Mouse (Mus musculus): ENCODE measurements around the gene Fdps. TPM values are rescaled to one million over a fixed set of nuclear protein-coding genes. Genes with fewer than 3 reads are reported as not detected.
A peak's percentile ranks its signal among the peaks of the same experiment; 100 is the strongest.
"Not testable (repeated sequence)": the region's sequence is repeated elsewhere in the genome, so short reads cannot be mapped to it uniquely, and the experiment has no call there.

Gene Fdps
- polyA plus RNA-seq, 1 experiment from 2014 or later = 180 TPM

DNA sequence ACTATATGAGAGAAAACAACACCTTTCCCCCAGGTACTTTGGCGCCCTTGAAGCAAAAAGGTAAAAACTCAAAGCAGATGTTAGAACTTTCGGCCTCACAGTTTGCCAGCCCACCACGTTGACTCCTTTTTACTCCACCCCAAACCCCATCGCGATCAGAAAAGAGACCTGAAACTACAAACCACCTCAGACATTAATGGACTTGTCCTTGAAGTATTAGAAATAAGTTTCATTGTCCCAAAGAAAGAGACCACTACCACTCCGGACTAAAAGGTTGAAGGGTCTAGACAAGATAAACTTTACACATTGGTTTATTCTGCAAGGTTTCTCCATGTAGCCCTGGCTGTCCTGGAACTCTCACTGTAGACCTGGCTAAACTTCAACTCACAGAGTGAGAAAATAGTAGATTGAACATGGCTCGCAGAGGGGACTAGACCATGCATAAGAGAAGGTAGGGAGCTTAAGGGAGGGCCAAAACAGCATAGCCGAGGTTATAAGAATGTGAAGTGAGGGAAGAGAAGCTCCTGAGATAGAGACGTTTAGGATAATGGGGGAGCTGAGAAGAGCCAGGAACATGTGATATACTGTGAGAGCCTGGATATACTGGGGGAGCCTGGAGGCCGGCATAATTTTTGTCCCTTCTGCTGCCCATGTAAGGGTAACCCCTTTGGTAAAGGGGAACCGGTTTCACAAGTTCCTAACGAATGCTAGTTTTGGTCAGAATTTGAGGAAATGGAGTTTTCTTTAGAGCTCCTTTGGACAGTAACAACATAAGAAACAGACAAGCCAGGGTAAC, 934 bp upstream of the Fdps start:
- DNase-seq (ENCODE audit: low spot score) = no peak

DNA sequence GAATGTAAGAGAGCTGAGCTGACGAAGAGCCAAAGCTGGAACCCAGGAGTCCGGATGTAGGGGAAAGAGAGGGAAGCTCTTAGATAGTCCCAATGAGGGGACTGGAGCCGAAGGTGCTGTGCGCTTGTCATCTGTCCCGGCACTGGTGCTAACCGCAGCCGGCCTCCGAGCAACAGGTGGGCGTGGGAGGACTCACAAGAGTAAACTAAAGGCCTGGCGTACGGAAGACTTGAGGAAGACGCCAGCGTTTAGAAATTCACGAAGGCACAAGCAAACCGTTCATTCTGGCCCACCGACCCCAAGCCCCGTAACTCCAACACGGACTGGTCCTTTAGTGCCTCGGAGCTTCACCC, 324 bp downstream of the Fdps start:
- no peak for DNase-seq (ENCODE audit: low spot score)

DNA sequence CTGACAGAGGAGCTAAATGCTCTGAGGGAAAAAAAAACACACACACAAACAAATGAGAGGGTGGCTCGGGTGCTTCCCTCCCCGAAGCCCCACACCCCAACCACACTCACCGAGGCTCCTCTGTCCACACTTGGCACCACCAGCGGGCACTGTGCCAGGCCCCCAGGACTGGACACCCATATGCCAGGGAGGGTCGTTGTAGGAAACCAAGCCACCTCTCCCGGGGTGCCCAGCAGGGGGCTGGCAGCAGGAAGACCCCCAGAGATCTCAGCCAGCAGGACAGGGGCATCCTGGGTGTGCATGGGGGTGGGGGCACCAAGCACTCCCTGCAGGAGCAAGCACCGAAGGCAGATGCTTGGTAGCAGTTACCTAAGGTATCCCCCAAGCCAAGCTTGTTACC, 948 bp downstream of the Fdps start, which contains the start of gene Gm43738:
Gene Gm43738, minus strand, starts transcription at position 289 of the 400 bp plus-strand sequence.
- no peak for DNase-seq (ENCODE audit: low spot score)

DNA sequence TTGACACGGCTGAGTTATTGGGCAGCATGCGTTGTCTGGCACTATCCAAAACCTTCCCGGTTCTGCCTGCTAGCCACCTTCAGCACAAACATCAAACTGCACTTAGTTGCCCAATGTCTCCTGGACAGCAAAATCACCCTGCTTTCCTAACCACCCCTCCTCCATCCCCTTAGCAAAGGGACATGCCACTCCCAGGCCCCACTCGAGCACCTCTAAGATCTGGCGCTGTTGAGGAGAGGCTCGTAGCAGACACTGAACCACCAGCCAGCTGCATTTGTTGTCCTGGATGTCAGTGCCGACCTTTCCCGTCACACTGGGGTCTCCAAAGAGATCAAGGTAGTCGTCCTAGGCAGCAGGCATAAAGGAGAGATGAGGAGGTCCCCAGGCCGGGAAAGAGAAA, 7.7 kb downstream of the Fdps start:
- no peak for DNase-seq (ENCODE audit: low spot score)

DNA sequence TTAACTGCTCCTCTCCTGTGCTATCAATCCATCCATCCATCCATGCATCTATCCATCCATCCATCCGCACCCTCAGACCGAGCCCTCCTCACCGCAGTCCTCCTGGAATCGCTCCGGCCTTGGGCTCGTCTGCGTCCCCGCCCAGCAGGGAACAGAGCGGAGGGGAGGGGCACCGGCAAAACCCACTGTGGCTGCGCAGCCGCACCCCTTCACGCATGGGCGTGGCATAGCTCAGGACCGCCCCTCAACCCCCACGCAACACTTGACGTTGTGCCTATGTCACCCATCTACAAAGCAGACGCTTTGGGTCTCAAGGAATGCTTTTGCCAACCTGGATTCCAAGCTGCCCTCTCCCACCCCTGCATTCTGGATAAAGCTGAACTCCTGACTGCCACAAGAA, 8.6 kb downstream of the Fdps start, which contains the start of gene Rusc1:
Gene Rusc1, minus strand, starts transcription at position 137 of the 400 bp plus-strand sequence.
- peak; percentile 42 for DNase-seq (ENCODE audit: low spot score)

DNA sequence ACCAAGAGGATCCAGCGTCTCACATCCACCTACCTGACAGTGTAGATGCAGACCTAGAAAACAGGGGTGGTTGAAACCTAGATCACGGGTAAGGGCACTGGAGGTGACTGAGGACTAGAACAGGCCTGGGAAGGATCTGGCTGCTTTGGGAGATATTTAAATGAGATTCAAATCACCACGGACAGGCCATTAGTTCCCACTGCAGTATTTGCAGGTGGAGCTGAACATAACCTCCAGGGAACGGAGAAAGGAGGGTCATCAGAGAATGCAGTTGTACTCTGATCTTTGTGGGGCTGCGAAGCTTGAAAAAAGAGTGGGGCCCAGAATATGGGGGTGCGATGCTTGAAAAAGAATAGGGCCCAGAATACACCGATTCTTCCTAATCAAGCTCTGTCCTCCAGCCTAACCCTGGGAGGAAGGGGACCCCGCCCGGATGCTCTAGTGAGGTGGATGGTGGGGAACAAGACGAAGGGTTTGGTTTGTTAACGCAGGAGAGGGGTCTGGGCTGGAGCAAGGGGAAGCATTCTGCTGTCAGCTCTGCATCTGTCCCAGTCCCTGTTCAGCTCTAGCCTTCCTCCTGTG, 9.2 kb downstream of the Fdps start:
- DNase-seq (ENCODE audit: low spot score) = no peak

DNA sequence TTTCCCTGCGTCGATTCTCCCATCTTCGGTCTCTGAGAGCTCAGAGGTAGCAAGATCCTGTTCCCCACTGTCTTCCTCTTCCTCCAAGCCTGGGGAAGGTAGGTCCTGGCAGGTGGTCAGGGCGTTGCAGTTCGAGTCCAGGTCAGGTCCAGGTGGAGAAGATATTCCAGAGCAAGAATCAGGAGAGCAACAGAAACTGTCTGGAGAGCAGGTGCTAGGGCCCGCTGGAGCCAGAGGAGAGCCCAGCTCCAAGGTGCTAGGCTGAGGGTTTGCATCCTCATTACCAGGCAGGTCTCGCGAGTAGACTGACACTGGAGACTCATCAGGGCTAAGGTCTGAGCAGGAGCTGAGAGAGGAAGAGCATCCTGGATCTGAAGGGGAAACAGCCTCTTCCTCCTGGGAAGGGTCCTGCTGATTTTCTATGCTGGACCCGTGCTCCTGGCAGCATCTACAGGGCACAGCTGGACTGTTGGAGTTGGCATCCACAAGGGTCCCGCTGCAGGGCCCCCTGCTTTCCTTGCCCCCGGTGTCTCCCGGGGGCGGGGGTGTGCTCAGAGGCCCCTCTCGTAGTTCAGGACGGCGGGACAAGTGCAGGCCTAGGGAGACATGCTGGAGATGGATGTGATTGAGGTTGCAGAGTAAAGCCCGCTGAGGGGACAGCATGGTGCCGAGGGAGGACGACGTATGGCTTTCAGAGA, 9.8 kb downstream of the Fdps start:
- no peak for DNase-seq (ENCODE audit: low spot score)

DNA sequence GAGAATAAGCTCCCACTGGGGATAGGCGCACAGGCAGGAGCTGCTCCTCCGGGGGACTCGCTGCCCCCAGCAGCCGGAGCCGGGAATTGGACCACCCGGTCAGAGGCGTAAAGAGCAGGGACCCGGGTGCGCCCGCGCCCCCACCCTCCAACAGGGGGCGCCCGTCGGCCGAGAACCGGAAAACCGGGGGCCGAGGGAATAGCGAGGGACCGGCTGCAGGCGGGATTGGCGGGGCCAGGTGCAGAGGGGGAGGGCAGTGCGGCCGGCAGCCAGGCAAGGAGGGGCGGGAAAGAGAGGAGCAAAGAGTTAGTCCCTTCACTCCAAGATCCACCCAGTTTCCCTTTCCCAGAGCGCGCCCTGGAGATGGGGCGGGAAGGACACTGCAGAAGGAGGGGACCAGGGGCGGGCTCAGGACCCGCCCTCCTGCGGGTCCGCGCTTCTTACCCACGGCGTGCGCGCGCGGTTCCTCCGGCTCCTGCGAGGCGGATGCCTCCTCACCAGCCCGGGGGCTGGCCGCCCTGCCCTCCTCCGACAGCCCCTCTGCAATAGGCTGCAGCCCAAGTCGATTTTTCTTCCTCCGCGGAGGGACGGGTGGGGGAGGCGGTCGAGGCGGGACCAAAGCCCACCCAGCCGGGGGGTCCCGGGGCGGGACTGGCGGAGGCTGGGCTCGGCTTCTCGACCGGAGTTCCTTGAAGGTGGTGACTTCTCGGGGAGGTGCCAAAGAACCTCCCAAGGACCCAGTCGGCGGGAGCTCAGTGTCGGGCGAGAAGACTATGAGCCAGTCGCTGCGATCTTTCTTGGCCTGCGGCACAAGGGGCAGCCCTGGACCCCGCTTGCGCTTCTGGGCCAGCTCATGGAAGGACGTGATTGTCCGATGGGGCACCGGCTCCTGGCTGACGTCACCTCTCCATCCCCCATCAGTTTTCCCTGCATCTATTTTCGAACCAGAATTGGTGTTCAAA, 10.8 kb downstream of the Fdps start:
- DNase-seq (ENCODE audit: low spot score) = peak; percentile 80

DNA sequence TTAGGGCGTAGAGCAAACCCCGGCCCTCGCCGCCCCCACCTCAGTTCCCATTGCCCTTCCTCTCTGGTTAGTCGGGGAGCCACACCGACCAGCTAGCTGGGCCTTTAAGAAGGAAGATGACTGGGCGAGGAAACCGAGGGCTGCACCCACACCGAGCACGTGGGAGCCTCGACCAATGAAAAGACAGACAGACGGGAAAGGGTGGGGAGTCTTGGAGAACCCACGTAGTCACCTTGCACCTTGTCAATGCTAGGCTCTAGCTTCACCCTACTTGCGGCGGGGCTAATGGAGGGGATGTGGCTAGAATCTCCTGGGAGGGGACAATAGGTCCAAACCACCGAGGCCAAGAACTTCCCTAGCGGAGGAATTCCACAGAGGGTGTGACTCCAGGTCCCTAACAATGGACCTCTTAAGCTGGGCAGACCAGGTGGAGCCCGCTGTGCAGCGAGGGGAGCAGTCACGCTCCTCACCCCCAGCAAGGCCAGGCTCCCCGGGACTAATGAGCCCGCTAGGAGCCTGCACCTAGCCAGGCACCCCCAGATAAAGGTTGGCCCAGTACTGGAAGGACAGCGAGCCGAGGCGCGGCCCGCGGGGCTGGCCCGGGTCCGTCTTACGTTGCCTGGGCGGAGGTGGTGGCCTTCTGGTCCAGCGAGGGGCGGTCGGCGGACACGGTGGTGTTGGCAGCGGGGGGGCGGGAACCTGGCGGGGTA, 11.7 kb downstream of the Fdps start:
- peak; percentile 90 for DNase-seq (ENCODE audit: low spot score)

DNA sequence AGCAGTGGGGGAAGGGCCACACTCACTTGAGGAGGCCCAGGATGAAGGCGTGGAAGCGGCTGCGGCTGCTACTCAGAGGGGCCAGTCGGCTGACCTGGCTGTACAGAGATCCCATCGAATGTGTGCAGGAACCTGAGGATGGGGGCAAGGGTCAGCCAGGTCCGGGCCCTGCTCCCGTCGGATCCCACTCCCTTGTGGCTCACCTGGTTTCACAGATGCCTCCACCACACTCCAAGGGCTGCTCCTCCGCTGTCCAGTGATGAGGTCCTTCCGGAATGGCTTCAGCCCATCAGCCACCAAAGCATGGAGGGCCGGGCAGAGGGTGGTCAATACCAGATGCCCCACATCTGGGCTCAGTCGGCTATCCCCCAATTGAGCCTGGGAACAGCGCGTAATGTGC, 12.8 kb downstream of the Fdps start:
- DNase-seq (ENCODE audit: low spot score) = no peak

DNA sequence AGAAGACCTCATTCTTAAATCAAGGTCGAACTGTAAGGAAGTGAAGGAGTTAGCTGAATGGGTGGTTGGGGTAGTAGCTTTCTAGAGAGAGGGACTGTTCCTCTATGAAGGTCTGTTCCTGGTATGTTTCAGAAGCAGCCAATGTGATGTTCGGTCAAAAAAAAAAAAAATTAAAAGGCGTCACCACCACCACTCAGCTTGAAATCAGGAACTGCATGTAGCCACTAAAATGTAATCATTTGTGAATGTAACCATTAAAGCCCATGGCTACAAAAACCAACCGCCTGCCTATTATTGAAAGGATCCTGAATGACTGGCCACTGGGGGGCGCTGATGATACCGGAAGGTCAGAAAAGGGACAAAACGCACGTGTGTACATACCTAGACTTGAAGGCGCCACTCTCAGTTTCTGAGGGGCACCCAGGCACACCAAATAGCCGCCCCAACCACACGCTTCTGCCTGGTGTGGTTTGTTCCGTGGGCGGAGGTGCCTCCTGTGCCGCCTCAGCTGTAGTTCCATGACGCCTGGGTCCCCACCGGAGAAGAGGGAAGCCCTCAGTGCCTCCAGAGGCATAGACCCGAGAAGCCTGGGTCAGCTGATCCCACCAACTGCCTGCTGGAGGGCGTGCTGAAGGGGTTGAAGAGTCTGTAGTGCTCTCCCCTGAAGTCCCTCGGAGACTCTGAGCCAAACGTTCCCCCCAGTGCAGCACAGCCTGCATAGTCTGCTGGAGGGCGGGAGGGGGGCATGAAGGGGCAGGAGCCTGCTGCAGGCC, 14.2 kb downstream of the Fdps start:
- DNase-seq (ENCODE audit: low spot score) = peak; percentile 84

DNA sequence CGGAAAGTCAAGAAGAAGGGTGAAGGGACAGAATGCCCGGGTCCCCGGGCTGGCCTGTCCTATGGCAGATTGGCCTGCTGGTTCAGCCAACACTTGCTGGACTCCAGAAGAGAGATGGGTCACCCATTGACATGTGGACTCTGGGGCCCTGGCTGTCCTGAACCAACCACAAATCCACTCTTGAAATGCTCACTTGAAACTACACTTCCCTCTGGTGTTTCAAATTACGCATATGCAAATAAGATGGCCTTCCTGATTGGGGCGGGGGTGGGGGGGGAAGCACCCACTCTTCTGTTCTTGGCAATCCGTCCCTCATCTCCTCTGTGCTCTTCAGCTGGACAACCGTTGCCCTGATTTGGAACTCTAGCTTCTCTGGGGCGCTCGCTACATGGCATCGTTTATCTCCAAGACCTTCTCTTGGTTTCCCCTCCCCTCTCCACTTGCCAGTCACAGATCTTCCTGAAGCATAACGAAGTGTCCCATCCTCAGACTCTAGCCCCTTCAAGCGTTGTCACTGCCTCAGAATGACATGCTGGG, 17.0 kb downstream of the Fdps start:
- no peak for DNase-seq (ENCODE audit: low spot score)

DNA sequence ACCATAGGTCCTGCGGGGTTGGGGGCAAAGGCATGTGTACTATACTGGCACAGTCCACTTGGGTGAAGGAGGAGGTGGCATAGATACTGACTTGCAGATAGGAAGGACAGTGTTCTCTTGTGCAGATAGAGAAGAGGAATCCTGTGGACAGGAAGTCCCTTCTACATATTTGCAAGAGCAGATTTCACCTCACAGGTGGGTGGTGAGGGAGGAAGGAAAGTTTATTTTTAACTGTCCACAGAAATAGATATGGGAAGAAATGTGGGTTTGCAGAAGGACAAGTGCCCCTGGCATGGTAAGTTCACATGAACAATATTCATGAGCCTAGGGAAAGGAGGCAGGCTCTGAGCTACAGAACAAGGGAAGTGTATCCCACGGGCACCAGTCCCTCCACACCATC, 17.6 kb downstream of the Fdps start:
- no peak for DNase-seq (ENCODE audit: low spot score)

DNA sequence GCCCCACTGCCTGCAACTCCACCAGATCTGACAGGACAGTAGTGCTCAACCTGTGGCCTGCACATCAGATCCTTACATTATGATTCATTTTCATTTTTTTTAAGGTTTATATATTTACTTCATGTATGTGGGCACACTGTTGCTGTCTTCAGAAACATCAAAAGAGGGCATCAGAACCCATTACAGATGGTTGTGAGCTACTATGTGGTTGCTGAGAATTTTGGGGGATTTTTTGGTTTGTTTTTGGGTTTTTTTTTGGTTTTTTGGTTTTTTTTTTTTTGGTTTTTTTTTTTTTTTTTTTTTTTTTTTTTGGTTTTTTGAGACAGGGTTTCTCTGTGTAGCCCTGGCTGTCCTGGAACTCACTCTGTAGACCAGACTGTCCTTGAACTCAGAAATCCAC, 19.5 kb downstream of the Fdps start:
- DNase-seq (ENCODE audit: low spot score) = not testable (repeated sequence)

DNA sequence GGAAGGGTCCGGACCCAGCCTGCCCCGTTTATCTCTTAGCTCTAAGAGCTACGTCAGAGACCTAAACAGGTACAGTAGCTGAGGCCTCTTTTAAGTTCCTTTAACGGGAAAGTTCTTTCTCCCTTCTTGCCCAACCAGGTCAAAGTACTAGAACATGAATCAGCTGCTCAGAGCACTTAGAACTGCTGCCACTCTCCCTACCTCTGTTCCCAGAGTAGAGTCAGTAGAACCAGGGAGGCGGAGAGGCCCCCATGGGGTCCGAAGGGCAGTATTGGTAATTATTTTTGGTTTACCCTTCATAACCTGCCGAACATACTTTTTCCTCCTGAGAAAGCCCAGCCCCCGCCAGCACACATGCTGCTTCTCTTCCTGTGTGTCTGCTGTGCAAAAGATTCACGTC, 24.4 kb downstream of the Fdps start:
- DNase-seq (ENCODE audit: low spot score) = no peak

DNA sequence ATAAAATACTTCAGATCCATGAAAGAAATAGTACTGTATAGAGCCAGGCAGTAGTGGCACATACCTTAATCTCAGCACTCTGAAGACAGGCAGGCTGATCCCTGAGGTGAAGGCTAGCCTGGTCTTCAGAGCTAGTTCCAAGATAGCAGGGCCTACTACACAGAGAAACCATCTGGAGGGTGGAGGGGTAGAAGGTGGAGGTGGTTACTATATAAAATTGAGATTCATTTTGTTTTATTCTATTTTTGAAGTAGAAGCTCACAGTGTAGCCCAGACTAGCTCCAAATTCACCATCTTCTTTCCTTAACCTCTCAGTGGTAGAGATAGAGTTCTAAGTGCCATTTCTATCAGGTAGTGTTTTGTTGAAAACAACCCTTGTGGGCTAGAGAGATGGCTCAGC, 34.5 kb downstream of the Fdps start:
- no peak for DNase-seq (ENCODE audit: low spot score)

DNA sequence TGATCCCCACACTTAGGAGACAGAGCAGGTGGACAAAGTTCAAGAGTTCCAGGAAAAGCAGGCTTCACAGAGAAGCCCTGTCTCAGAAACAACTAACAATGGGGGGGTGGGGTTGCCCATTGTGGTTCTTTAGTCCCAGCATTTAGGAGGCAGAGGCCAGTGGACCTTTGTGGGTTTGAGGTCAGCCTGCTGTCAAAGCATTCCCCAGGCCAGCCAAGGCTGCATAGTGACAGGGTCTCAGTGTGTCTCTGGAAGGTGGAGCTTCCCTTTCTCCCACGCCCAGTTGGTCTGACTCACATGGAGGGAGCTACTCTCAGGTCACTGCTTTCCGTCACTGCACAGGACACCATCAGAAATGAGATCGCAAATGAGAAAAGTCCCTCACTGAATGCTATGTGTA, 40.1 kb downstream of the Fdps start:
- no peak for DNase-seq (ENCODE audit: low spot score)

DNA sequence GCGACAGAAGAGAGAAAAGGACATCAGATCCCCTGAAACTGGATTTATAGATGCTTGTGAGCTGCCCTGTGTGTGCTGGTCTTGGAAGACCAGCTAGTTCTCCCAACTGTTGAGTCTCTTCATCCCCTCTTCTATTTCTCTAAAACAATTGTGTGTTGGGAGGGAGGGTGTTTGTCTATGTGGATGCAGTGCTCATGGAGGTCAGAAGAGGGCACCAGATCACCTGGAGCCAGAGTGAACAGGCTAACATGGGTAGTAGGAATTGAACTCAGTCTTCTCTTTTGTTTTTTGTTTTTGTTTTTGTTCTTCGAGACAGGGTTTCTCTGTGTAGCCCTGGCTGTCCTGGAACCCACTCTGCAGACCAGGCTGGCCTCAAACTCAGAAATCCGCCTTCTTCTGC, 43.0 kb downstream of the Fdps start:
- DNase-seq (ENCODE audit: low spot score) = peak; percentile 43

DNA sequence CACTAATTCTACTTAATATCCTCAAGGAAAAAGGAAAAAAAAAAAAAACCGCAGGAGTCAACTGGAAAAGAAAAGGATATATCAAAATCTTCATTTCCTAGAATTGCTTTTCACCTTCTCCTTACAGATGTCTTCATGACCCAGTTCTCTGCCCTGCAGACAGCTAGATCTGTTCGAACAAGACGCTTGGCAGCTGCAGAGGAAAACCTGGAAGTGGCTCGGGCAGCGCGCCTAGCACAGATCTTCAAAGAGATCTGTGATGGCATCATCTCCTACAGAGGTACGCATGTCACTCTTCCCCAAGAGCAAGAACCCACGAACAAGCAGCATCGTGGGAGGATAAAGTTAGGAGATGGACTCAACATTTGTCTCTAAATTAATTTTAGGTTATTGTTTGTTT, 43.4 kb downstream of the Fdps start:
- no peak for DNase-seq (ENCODE audit: low spot score)

All from thymus, postnatal 0 days (tissue).